Mouse (Mus musculus): ENCODE data around the gene Borcs8.

The Borcs8 gene

GRCm38 (mm10) chr8:70134931-70135330 is 4.4 kb upstream of the Borcs8 start:
- DNase-seq = no peak

DNA sequence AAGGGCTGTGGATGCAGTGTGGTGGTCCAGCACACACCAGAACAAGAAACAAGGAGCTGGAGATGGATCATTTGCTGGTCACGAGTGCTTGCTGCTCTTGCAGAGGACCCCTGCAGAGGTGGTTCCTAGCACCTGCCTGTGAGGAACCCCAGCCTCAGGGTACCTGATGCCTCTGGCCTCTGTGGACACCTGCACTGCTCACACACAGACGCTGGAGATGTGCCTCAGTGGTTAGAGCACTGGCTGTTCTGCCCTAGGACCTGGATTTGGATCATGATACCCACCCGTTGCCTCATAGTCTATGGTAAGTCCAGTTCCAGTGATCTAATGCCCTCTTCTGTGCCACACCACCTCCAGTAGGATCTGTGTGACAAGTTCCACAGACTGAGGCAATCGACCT is 2.7 kb upstream of the Borcs8 start:
- no peak for DNase-seq

GRCm38 (mm10) chr8:70137890-70138289 is 1.4 kb upstream of the Borcs8 start:
- DNase-seq = no peak

DNA sequence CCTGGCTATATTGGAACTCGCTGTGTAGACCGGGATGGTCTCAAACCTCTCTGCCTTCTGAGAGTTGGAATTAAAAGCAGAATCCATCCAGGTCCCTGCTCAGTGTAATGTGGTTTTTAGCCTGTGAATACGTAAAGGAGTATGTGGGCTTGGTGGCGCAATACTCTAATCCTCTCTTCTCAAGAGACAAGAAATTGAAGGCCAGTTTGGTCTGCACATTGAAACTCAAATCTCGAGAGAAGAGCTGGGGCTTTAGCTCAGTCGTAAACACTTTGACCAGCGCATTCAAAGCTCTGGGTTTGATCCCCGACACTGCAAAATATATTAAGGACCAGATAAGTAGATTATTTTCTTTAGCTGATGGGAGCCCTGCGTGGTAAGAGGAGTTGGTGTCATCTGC is 682 bp downstream of the Borcs8 start:
- DNase-seq = no peak

GRCm38 (mm10) chr8:70147678-70148607 is 8.6 kb downstream of the Borcs8 start:
- no peak for DNase-seq

GRCm38 (mm10) chr8:70150158-70150557 is 10.9 kb downstream of the Borcs8 start:
- DNase-seq = no peak

DNA sequence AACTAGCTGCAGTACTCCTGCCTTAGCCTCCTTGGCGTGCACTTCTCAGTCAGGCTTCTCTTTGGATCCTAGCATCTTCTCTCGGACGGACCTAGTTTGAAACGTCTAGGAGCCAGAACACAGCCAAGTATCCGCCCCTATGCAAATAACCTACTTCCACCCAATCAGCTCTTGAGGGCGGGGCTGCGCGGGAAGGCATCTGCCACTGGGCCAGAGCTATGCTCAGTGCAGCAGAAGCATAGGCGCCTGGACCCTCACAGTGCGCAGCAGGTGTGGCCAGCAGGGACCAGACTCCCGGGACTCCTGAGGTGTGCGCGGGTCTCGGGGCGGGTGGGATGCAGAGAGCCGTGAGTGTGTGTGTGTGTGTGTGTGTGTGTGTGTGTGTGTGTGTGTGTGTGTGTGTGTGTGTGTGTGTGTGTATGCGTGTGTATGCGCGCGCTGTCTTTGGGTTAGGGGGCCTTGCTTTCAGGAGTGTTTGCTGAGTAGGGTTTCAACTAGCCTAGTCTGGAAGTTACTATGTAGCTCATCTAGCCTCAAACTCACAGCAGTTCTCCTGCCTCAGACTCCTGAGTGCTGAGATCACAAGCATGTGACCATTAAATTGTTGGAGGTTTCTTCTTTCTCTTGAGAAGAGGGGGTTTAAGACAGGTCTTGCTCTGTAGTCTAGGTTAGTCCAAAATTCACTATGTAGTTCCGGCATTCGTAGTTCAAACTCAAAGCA is 13.4 kb downstream of the Borcs8 start:
- DNase-seq = peak in 1 of 2 experiments; percentile 35

DNA sequence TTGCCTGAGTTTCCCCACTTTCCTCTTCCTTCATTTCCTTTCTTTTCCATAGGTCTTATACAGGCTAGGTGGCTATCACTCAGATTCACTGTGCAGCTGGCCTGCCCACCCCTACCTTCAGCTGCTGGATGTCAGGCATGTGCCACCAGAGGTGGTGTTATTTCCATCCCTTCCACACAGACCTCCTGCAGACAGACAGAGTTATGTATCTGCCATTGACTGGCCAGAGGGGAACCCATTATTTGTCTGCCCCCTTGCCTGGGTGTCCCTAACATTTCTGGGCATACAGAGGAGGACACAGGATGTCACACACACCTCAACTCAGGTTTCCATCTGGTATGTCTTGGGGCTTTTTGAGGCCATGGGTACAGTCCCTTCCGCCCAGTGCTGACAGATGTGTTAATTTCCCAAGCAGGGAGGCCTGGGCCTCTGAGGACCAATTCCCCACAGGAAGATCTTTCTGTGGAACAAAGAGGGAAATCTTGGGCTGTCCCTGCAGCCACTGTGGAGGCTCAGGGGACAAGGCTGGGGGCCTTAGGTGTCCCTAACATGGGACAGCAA is 18.0 kb downstream of the Borcs8 start:
- no peak for DNase-seq

DNA sequence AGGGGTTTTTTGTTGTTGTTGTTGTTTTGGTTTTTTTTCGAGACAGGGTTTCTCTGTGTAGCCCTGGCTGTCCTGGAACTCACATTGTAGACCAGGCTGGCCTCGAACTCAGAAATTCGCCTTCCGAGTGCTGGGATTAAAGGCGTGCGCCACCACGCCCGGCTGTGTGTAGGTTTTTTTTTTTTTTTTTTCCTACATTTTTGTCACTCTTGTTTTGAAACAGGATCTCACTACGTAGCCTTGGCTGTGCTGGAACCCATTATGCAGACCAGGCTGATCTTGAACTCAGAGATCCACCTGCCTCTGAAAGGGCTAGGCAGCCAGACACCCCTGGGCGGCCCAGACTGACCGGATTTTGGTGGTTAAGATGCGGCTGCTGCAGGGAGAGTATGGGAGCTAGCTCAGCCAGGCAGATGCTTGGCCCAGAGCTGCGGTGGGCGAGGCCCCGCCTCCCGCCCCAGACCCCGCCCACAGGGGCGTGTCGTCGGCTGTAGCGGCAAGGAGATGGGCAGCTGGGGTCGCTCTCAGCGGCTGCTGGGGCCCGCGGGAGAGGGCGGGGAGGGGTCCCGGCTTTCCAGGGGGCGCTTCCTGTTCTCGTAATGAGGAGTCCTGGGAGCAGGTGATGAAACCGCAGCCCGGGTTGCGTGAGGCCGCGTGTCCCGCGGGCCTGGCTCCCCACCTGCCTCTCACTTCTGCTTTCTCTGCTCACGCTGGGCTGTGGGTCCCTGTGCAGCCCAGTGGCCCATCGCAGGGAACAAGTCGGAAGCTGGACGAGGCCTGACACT is 19.0 kb downstream of the Borcs8 start:
- DNase-seq = peak; percentile 30 to 47

GRCm38 (mm10) chr8:70159211-70159610 is 19.9 kb downstream of the Borcs8 start:
- no peak for DNase-seq

DNA sequence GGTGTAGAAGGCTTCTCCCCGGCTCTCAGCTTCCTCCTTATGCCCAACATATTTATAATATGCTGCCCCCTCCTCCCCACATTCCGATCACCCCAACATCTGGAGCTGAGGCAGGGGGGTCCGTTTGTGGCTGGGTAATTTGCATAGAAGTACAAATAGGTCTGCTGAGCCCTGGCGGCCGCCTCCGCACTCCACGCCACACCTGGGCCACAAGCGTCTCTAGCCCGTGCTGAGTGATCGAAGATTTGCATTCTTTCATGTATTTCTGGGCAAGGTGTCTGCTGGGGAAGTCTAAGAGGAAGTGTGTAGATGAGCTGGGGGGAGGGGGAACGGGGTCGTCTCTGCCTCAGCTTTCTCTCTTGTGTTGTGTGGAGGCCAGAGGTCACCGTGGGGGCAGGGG is 20.7 kb downstream of the Borcs8 start:
- no peak for DNase-seq

DNA sequence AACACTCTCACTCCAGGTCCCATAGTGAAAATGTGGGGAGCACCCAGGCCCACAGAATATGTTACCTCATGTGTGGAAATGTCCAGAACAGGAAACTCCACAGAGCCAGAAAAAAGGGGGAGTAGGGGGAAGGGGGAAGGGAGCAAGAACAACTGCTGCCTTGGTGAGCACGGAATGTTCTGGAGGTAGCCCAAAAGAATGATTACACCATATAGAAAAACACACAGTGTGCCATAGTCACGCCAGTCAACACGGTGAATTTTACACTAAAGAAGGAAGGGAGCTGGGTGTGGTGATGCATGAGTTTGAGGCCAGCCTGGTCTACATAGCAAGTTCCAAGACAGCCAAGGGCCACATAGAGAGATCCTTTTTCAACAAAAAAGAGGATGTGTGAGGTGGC is 24.0 kb downstream of the Borcs8 start:
- DNase-seq = no peak

GRCm38 (mm10) chr8:70166504-70167110 is 27.3 kb downstream of the Borcs8 start:
- peak; percentile 65 to 73 for DNase-seq

DNA sequence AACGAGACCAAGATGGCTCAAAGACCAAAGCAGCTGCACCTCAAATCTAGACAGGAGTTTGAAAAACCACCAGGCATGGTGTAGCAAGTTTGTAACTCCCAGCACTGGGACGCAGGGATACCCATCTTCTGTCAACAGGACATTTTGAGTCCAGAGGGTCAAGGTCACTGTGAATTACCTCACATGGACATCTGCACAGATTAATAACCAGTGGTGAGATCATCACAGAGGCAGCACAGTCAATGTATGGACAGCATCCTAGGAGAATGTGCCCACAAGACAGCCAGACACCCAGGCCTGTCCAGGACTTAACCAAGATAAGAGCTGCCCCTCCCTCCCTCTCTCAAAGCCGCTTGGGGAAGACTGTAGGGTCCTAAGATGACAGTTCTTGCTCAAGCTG is 30.8 kb downstream of the Borcs8 start:
- DNase-seq = no peak

GRCm38 (mm10) chr8:70170748-70171147 is 31.4 kb downstream of the Borcs8 start:
- DNase-seq = no peak

- DNase-seq = no peak
Measured at GRCm38 (mm10) chr8:70171240-70171639, 31.9 kb downstream of the Borcs8 start.

- peak; percentile 87 to 91 for DNase-seq
Measured at GRCm38 (mm10) chr8:70172043-70172681, 32.9 kb downstream of the Borcs8 start, which contains the start of gene Tmem161a. Tmem161a (plus strand) TSS chr8:70172356.

GRCm38 (mm10) chr8:70173320-70173719 is 34.0 kb downstream of the Borcs8 start:
- no peak for DNase-seq

GRCm38 (mm10) chr8:70174079-70174478 is 34.8 kb downstream of the Borcs8 start:
- DNase-seq = no peak

DNA sequence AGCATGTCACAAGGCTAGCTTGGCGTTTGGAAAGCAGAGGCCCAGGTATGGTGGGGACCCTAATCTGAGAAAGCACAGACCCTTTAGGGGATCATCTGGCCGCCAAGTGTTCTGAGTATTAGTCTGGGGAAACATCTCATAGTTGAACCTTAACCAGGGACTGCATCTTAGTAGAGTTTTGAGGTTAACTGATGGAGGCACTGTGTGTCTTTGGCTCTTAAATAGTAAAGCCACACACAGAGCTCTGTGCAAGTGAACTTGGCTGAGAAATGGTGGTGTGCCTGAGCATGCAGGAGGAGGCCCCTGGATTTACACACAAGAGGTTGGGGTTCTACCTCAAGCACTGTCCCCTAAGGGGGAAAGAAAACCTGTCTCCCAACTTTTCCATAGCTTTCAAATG is 38.9 kb downstream of the Borcs8 start:
- no peak for DNase-seq

DNA sequence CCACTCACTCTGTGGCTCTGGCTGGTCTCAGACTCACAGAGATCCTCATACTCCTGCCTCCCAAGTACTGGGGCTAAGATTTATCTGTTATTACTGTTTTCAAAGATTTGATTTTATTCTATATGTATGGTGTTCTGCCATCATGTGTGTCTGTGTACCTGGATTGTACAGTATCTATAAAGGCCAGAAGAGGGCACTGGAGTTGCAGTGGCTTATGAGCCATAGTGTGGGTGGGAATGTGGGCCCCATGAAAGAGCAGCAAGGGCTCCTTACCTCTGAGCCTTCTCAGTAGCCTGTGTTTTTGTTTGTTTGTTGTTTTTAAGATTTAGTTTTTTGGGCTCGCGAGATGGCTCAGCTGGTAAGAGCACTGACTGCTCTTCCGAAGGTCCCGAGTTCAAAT is 39.8 kb downstream of the Borcs8 start:
- DNase-seq = no peak
